Comparison of ENCODE assay signal across 9 mouse cellular contexts in genomic region chr9:63133659-63134058, GRCm38 (mm10). TPM values are rescaled to one million over a fixed set of nuclear protein-coding genes. Genes with fewer than 3 reads are reported as not detected.
DNase-seq lines count a peak whose midpoint lies in the region; ATAC-seq and TF ChIP-seq lines count a peak whose summit lies in the region.
"Had no signal": no experiment of that assay in that cellular context is flagged by ENCODE, and none has a peak within 500 bp of the region (broad histone marks: within the 10 kb centered on the region; RNA-seq: fewer than 3 reads in every experiment).

No protein-coding gene starts in this region.

- peak overlapping the region; percentile 26; the same call in 1 of the 2 replicates for H3K9ac ChIP-seq in heart, adult 2 months (ENCODE audit: low read depth, low read length)
- no peak overlapping the region for H3K9ac ChIP-seq in liver, embryonic 13.5 days

- H3K4me2 ChIP-seq in liver, embryonic 13.5 days, result peak overlapping the region; percentile 59

- H3K36me3 ChIP-seq in heart, adult 2 months (ENCODE audit: control insufficient read depth, insufficient read depth, low read length), result no peaks in the 10 kb centered on the region
- no peaks in the 10 kb centered on the region for H3K36me3 ChIP-seq in thymus, adult 2 months (ENCODE audit: control insufficient read depth, insufficient read depth, low read length)
- H3K36me3 ChIP-seq in liver, embryonic 13.5 days, result no peaks in the 10 kb centered on the region

- H3K9me3 ChIP-seq in liver, embryonic 13.5 days (replicated peaks), result no peaks in the 10 kb centered on the region

- H3K4me1 ChIP-seq in heart, adult 2 months (ENCODE audit: control insufficient read depth, insufficient read depth, low read length), result peaks cover 6% of the 10 kb centered on the region
- peaks cover 24% of the 10 kb centered on the region for H3K4me1 ChIP-seq in thymus, adult 2 months (replicated peaks; ENCODE audit: control insufficient read depth, insufficient read depth, low read length)
- H3K4me1 ChIP-seq in liver, embryonic 13.5 days (replicated peaks), result peaks cover 16% of the 10 kb centered on the region

- H3K4me3 ChIP-seq in heart, adult 2 months, result peak overlapping the region; percentile 73
- peak overlapping the region; percentile 13; the same call in 1 of the 2 replicates for H3K4me3 ChIP-seq in thymus, adult 2 months (ENCODE audit: control insufficient read depth, insufficient read depth, low read length)
- H3K4me3 ChIP-seq in liver, embryonic 13.5 days (replicated peaks), result peak overlapping the region; percentile 42

- no peak for TF ChIP-seq EP300 in heart, adult 2 months (IDR thresholded peaks at IDR 0.05; ENCODE audit: insufficient read depth, low read depth, low read length)

- ATAC-seq in liver, embryonic 13.5 days (ENCODE audit: low read depth), result no peak

- peak overlapping the region; percentile 93; the same call in 1 of the 2 replicates for H3K27ac ChIP-seq in heart, adult 2 months
- no peak overlapping the region for H3K27ac ChIP-seq in thymus, adult 2 months (ENCODE audit: control insufficient read depth, insufficient read depth, low read length)
- no peak overlapping the region for H3K27ac ChIP-seq in liver, embryonic 13.5 days

- TF ChIP-seq POLR2A in heart, adult 2 months (IDR thresholded peaks at IDR 0.05; ENCODE audit: insufficient read depth, low read depth, low read length), result no peak
- TF ChIP-seq POLR2A in thymus, adult 2 months (IDR thresholded peaks at IDR 0.05; ENCODE audit: control insufficient read depth, extremely low read depth, insufficient read depth, low read length, poor library complexity), result no peak

- H3K27me3 ChIP-seq in heart, adult 2 months (ENCODE audit: control insufficient read depth, insufficient read depth, low read length), result peaks cover 4% of the 10 kb centered on the region
- H3K27me3 ChIP-seq in thymus, adult 2 months (ENCODE audit: control insufficient read depth, insufficient read depth, low read length), result peaks cover 11% of the 10 kb centered on the region; the same call in 1 of the 2 replicates
- peaks cover 83% of the 10 kb centered on the region for H3K27me3 ChIP-seq in liver, embryonic 13.5 days

- peak in 1 of 2 experiments; percentile 32 for DNase-seq in heart, adult 2 months
- DNase-seq in heart, postnatal 25 days (ENCODE audit: low spot score), result no peak
- DNase-seq in thymus, adult 2 months, result no peak
- DNase-seq in thymus, postnatal 4 days, result no peak
- DNase-seq in liver, embryonic 13.5 days, result no peak
- no peak for DNase-seq in right cerebral cortex, adult 18-20 months
- DNase-seq in frontal cortex, postnatal 36 days (ENCODE audit: low spot score in 2 of 2), result no peak
- DNase-seq in kidney, postnatal 25 days, result no peak
- DNase-seq: lung, postnatal 4 days had no signal

- intact Hi-C loops in heart, adult 2 months (cut with DNase I), result loop anchor here (5.0 to 10.0 kb wide), 2 partner anchors 264 to 849 kb away; partner anchors contain the start of genes 2300009A05Rik and Spesp1
- intact Hi-C loops in heart, postnatal 25 days (cut with DNase I), result no loop called here

- H3K79me2 ChIP-seq in heart, adult 2 months (replicated peaks; ENCODE audit: control insufficient read depth, insufficient read depth, low read length), result no peaks in the 10 kb centered on the region

- TF ChIP-seq CTCF in heart, adult 2 months (IDR thresholded peaks at IDR 0.05), result no peak
- TF ChIP-seq CTCF in thymus, adult 2 months (IDR thresholded peaks at IDR 0.05; ENCODE audit: borderline replicate concordance, control insufficient read depth, extremely low read depth, insufficient read depth, low read length, poor library complexity), result no peak

- 20% methylated on average over 6 of the region's 6 CpGs for WGBS in heart, adult 2 months
- WGBS in thymus, adult 2 months, result 13% methylated on average over 6 of the region's 6 CpGs
- 12% methylated on average over 6 of the region's 6 CpGs for WGBS in liver, embryonic 13.5 days (ENCODE audit: insufficient replicate concordance)

RNA-seq across cellular contexts. Expression of gene Skor1, which starts 15.1 kb away (rescaled TPM):
- total RNA-seq in heart, adult 2 months (2021), result under 1 TPM; 0.07 to 0.10 TPM
- 0.04 TPM in 1 of 2 replicates, not detected in the other for polyA plus RNA-seq in heart, adult 2 months (2012; rRNA removed)
- total RNA-seq in heart, postnatal 25 days (2021), result not detected
- 0.04 and 0.09 TPM in 2 replicates for polyA plus RNA-seq in thymus, adult 2 months (2012; rRNA removed)
- polyA plus RNA-seq in liver, embryonic 13.5 days (2015; fragmentation: Nextera tagmentation; extraction: Ambion mirVana), result not detected in 2 replicates

Comparison
In these comparisons a context has a peak if more than half of its experiments do, and no peak if none do; other contexts are left out.
1. H3K4me3 ChIP-seq: peak in every context shown above with its lines; median percentile 73 in heart, adult 2 months; 42 in liver, embryonic 13.5 days; 13 in thymus, adult 2 months.